Mouse (Mus musculus) urinary bladder, adult 18-20 months (tissue): ENCODE measurements around the gene Ppm1n.

Source experiments
- DNase-seq, 2 experiments: peaks; one replicate each; pipeline ENCODE4 v3.0.0; 2022; ENCODE audit warnings: low spot score in 2 of 2, mixed read lengths in 2 of 2

Ppm1n gene

DNA sequence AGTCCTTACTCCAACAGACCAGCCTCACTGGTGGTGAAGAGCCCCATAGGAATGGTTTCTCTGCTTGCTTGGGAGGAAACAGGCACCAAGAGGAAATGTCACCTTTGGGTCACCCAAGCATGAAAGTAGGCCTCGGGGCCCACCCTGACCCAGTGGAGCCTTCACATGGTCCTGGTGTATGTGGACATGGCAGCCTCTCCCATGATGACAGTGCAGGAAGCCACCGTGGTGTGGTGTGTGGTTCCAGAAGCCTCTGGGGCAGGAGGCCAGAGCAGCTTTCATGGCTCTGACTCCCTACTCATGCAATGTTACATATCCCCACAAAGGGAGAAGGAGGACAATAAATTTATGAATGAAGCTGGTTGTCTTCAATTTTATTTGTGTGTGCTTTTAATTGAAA, 32.4 kb downstream of the Ppm1n start:
- no peak for DNase-seq

GRCm38 (mm10) chr7:19246855-19247254, 33.0 kb downstream of the Ppm1n start:
- no peak for DNase-seq

DNA sequence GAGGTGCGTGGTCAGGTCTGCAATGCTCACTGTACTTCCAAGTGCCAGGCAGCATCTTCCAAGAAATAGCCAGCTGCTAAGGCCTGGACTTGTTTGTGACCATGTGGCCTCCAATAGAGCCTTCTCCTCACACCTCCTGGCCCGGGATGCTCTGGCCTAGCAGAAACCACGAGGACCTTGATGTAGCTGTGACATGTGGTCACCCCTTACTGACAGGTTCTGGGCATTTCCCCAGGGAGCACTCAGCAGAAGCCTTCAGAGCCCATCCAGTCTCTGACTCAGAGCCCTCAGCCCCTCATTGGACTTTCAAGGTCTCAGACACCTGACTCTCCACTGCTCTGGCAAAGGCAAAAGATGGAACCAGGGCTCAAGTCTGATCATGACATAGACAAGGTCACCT, 34.8 kb downstream of the Ppm1n start:
- no peak for DNase-seq

- no peak for DNase-seq
These were observed 36.0 kb downstream of the Ppm1n start for GRCm38 (mm10) chr7:19243858-19244257.

DNA sequence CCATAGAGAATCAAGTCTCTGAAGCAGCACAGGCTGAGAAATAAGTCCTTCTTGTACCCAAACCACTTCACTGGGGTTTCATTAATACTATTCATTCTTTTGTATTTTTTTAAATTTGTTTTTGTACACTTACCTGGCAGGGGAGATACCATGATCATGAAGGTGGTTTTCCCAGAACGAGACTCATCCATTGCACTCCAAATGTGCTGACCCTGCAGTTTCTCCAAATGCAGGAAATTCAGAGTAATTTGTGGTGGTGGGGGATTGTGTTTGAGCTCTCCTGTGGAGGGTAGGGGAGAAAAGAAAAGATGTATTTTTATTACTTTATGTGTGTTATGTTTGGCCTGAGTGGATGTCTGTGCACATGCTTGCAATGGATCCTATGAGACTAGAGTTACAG, 37.9 kb downstream of the Ppm1n start:
- no peak for DNase-seq

DNA sequence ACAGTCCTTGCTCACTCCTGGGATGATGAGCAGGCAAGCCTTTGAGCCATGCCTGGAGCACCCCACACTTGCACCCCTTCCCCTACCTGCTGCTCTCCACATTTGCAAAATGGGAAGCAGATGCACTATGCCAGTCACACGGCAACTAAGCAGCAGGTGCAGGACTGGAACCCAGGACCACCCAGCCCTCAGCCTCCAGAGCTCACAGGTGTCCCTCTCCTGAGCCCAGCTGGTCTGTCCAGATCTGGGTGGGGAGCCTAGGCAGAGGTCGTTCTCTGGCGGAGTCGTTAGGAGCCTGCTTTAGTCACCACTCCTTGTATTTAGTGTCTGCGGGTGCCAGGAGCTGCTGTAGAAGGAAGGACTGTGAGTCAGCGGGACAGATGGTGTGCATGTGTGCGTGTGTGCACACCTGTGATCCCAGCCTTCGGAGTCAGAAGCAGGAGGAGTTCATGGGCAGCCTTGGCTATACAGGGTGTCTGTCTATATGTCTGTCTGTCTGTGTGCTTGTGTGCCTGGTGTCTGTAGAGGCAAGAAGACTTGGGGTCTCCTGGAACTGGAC, 38.9 kb downstream of the Ppm1n start:
- DNase-seq: no peak

DNA sequence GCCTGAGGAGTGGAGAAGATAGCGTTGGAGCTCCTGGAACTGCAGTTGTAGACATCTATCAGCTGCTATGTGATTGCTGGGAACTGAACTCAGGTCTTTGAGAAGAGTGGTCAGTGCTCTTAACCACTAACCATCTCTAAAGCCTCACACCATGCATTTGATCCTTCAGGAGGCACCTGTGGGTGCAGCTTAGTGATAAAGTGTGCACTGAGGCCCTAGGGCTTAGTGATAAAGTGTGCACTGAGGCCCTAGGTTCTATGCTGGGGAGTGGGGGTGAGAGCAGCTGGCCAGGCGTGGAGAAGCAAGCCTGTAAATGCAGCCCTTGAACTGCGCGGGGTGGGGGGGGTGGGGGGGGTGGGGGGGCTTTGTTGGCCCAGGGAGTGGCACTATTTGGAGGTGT, 39.9 kb downstream of the Ppm1n start:
- no peak for DNase-seq

DNA sequence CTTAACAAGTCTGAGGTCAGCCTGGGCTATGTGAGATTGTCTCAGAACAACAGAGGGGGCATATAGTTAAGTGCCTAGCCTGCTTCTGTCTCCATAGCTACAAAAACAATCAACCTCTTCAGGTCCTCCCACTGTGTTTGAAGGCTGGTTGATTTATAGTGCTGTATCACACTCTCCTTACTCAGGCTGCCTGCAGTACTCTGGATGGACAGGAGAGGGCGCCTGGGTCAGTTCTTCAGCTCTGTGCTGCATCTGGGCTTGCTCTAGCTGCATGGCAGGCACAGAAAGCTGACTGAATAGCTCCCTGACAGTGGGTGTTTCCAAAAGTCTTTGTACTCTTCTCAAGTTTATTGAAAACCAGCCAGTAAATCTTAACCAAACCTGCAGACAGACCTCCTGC, 40.4 kb downstream of the Ppm1n start:
- peak; percentile 81 to 84 for DNase-seq

DNA sequence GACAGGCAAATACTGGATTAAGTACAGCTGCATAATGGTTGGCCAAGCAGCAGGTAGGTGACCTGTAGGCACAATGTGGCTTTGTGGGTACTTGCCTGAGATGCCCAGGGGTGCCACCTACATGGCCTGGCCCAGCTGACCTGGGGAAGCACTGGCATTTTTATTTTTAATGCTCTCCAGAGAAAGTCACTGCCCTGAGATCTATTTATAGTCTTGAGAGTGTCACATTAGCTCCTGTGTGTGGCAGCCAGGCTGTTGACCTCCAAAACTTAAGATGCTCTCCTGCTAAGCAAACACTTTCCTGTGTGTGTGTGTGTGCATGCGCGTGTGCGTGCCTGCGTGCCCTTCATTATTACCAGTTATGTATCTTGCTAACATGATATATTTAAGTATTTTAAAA, 41.5 kb downstream of the Ppm1n start:
- no peak for DNase-seq

DNA sequence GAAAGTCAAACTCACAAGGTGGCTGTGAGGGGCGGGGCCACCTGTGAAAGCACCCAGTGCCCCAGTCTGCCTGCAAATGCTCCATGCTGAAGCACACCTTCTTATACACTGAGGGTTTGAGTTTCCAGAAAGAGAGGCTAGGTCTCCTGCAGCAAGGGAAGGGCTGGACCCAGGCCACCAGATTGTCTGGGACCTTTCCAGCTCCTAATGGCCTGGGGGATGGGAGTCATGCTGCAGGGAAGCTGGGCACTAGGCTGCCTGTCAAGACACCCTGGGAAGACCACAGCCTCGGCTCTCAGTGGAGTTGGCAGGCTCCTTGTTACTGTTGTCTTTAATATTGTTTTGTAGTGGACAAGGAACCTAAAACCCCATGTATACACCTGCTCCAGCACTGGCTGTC, 43.5 kb downstream of the Ppm1n start:
- no peak for DNase-seq

GRCm38 (mm10) chr7:19235092-19235671, 44.7 kb downstream of the Ppm1n start:
- no peak for DNase-seq

DNA sequence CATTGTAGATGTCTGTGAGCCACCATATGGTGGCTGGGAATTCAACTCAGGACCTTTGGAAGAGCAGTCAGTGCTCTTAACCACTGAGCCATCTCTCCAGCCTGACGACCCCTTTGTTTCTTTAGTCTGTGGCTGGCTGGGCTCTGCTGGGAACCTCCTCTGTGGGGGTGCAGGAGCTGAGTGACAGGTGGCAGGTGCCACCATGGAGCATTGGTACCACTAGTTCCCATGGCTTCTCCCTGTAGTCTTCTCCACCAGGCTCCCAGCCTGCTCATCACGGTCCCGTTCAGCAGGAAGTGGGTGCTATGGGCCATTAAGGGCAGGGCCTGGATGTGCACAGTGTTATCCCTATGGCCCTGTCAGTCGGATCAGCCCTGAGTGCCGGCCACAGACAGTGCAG, 45.2 kb downstream of the Ppm1n start:
- no peak for DNase-seq

DNA sequence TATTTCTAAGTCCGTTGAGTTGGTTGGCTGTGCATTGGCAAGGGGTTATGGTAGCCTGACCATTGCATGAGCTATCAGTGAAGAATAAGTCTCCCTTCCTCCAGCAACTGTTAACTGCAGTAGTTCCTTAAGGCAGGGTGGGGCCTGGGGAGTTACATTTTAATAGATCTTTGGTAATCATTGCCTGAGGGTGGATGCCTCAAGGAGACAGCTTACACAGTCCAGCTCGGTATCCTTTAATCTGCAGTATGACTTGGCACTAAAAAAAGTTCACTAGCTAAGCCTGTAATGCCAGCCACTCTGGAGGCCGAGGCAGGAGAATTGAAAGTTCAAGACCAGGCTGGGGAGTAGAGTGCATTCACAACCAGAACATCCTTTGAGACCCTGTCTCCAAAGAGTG, 48.0 kb downstream of the Ppm1n start:
- DNase-seq: no peak

DNA sequence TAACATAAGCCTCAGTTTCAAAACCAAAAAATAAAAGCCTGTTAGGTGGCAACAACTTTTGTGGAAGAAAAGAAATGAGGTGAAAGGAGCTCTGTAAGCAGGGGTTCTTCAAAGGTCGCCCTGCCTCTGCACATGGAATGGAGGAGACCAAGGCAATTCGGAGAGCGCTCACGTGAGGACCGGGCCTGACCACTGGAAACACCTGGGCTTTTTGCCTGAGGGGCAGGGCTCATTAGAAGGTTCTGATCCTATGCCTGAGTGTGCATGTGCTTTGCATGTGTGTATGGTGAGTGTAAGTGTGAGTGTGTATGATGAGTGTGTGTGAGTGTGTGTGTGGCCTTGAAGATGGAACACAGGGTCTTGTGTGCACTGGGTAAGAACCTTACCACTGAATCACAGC, 49.0 kb downstream of the Ppm1n start:
- DNase-seq: no peak

DNA sequence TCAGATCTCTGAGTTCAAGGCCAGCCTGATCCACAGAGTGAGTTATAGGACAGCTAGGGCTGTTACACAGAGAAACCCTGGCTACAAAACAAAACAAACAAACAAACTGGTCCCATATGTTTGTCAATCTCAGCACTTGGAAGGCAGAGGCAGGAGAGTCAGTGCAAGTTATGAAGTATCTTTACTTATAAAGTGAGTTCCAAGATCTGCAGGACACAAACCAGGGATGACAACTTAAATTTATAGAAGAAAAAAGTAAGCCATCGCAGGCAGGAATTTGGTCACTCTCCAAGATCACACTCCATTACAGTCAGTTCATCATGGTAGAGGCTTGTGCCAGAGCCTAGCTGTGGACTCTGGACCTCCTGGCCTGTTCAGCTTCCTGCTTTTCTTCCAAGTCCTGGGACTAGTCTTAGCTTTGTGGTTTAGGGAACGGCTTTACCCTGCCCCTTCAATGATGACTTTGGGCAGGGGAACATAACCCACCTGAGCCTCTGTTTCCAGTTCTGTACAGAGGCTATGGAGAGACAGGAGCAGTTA, 49.8 kb downstream of the Ppm1n start:
- no peak for DNase-seq

DNA sequence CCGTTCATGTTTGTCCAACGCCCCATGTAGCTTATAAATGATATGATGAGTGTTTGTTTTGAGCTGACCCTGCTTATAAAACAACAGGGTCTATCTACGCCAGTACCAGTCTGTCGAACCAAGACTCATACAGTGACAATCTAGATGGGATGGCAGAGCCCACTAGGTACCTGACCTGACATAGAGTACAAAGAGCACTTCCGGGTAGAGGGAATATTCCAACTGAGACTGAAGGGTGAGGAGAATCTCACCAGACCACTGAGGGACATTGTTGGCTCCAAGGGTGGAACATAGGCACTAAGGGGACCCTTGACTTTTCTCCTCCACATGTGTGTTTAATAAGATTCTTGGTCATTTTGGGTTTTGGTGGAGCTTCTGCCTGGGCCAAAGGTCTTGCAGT, 50.5 kb downstream of the Ppm1n start:
- no peak for DNase-seq

DNA sequence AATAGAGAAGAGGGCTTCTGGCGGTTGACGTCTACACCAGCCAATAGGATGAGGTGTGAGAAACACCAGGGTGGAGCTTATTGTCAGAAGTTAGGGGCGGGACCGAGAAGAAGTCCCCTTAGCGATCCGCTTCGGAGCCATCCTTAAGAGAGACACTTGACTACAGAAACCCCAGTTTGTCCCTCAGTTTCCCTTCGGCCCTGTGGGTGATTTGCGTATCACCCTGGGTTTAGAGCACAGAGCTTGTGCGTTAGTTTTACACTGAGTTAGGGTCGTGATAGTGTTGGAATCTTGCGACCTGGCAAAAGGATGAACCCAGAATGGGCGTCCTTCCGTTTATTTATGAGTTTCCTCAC, 51.1 kb downstream of the Ppm1n start:
- DNase-seq: no peak

DNA sequence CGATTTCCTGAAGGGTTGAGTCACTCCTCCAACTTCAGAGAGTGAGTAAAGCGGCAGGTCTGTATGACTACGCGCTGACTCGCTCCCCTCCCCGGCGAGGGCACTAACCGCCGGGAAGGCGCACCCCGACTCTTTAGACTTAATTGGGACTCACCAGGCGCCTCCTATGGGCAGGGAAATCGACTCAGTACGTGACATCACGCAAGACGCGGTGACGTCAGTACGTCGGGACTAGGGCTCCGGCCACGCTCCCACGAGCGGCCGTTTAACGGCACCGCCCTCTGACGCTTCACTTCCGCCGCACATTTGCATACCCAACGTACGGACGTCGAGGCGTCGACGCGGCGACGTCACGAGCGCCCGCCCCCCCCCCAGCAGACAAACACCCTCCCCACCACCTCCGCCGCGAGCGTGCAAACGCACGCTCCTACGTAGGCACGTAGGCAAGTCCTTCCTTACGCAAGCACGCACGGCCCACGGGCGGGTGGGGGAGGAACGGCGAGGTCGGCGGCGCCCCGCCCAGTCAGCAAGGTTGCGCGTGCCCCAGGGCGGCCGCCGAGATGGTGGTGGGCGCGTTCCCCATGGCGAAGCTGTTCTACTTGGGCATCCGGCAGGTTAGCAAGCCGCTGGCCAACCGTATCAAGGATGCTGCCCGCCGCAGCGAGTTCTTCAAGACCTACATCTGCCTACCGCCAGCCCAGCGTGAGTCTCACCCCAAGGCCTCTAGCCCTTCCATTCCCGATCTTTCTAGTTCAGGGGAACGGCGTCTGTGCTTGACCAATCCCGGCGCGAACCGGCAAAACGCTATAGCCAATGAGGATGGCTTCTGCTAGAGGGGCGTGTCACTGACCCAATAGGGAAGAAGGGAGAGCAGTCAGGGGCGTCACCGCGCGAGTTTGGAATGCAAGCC, 51.7 kb downstream of the Ppm1n start, which contains the start of gene Opa3:
Opa3 (plus strand) TSS at position 452 of the 910 bp plus-strand sequence.
- peak; percentile 97 to 99 for DNase-seq

- DNase-seq: peak in 1 of 2 experiments; percentile 6
These were observed 52.8 kb downstream of the Ppm1n start for GRCm38 (mm10) chr7:19226817-19227797.
